Mouse (Mus musculus) heart, embryonic 12.5 days (tissue): ENCODE measurements around the gene Olfr390. TPM values are rescaled to one million over a fixed set of nuclear protein-coding genes. Genes with fewer than 3 reads are reported as not detected.

ENCODE experiments used
- ATAC-seq: fragments of 200-750 bp; cut with Nextera tagmentation; 2 replicates; pipeline ENCODE4 v1.8.0; 2017; ENCODE audit warnings: moderate TSS enrichment, moderate library complexity; ENCODE audit not compliant: insufficient number of reproducible peaks, low FRiP score
- H3K27ac ChIP-seq: fragments of 300-500 bp; sonication (generic); 2 replicates; pipeline ENCODE4 v1.5.1; 2016; ENCODE audit warnings: mild to moderate bottlenecking, moderate library complexity; ENCODE audit not compliant: poor library complexity, severe bottlenecking
- H3K27me3 ChIP-seq: fragments of 300-500 bp; sonication (generic); replicated peaks from 2 replicates; pipeline ENCODE4 v1.6.1; 2016; ENCODE audit warnings: mild to moderate bottlenecking, moderate library complexity
- H3K36me3 ChIP-seq: fragments of 300-500 bp; sonication (generic); 2 replicates; pipeline ENCODE4 v1.6.1; 2016; ENCODE audit warnings: mild to moderate bottlenecking, moderate library complexity
- H3K4me1 ChIP-seq: fragments of 300-500 bp; sonication (generic); replicated peaks from 2 replicates; pipeline ENCODE4 v1.6.1; 2016; ENCODE audit warnings: mild to moderate bottlenecking
- H3K4me2 ChIP-seq: fragments of 300-500 bp; sonication (generic); 2 replicates; pipeline ENCODE4 v1.6.1; 2016; ENCODE audit warnings: mild to moderate bottlenecking, moderate library complexity
- H3K4me3 ChIP-seq: fragments of 300-500 bp; sonication (generic); 2 replicates; pipeline ENCODE4 v1.5.1; 2016; ENCODE audit warnings: mild to moderate bottlenecking
- H3K9ac ChIP-seq: fragments of 300-500 bp; sonication (generic); 2 replicates; pipeline ENCODE4 v1.6.1; 2016; ENCODE audit warnings: mild to moderate bottlenecking, moderate library complexity
- H3K9me3 ChIP-seq: fragments of 300-500 bp; sonication (generic); replicated peaks from 2 replicates; pipeline ENCODE4 v1.6.1; 2016; ENCODE audit warnings: mild to moderate bottlenecking, moderate library complexity
- WGBS: fragments of 180-500 bp; shearing (Covaris S2); methylation state at CpG from one replicate; pipeline ENCODE4 v1.1.7; 2016; 5-methylcytosine and 5-hydroxymethylcytosine counted together
- polyA plus RNA-seq: library from polyadenylated mRNA; unstranded; fragments of >200 nt; fragmentation: Nextera tagmentation; extraction: Ambion mirVana; gene quantifications from 2 replicates; pipeline ENCODE4 v1.2.1, GENCODE M21; 2016

Gene Olfr390
- not detected in 2 replicates for polyA plus RNA-seq

DNA sequence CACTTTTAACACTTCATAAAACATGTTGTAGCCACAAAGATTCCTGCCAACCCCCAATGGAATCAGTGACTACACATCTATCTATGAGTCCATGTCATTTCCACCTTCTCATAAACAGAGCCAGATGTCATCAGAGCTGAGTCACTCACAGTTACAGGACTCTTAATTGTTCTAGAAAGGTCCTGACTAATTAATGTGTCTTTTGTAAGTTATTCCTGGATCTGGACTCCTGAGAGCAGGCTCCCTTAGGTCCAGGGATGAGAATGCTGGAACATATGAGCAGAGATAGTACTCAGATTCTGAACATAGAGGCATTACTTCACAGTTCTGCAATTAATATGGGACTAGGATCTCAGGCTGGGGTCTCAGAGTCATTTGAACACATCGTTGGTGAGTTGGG, at the start of gene Olfr390:
Gene Olfr390, plus strand, starts transcription at position 301 of the 400 bp plus-strand sequence.
- H3K4me2 ChIP-seq = no peak within 1 kb of the TSS
- ATAC-seq = no peak
- H3K27me3 ChIP-seq = no peaks in the 10 kb centered on the region
- H3K9me3 ChIP-seq = peaks cover 17% of the 10 kb centered on the region
- 69% methylated on average over 1 of the region's 1 CpGs for WGBS
- H3K4me3 ChIP-seq = no peak within 1 kb of the TSS
- H3K9ac ChIP-seq = no peak within 1 kb of the TSS
- H3K4me1 ChIP-seq = no peaks in the 10 kb centered on the region
- no peaks in the 10 kb centered on the region for H3K36me3 ChIP-seq
- H3K27ac ChIP-seq = no peak within 1 kb of the TSS

DNA sequence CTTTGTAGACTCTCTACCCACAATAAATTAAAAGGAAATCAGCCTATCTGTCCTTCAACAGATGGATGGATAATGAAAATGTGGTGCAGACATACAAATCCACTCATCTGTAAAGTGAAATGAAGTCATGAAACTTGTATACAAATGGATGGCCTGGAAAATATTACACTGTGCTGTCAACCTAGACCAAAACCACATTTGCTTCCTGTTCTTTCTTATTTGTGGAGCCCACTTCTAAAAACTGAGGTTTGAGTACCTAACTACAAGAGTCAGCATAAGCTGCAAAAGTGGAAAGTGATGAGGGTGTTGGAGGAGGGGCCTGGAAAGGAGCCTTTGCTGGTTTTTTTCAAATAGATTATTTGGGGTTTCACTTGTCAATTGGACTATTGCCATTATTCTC, 23.6 kb upstream of the Olfr390 start:
- no peak overlapping the region for H3K27ac ChIP-seq
- no peak overlapping the region for H3K4me3 ChIP-seq
- no peak for ATAC-seq
- no peaks in the 10 kb centered on the region for H3K4me1 ChIP-seq
- H3K4me2 ChIP-seq = no peak overlapping the region
- H3K27me3 ChIP-seq = no peaks in the 10 kb centered on the region
- H3K36me3 ChIP-seq = no peaks in the 10 kb centered on the region
- H3K9ac ChIP-seq = no peak overlapping the region
- peaks cover 28% of the 10 kb centered on the region for H3K9me3 ChIP-seq

DNA sequence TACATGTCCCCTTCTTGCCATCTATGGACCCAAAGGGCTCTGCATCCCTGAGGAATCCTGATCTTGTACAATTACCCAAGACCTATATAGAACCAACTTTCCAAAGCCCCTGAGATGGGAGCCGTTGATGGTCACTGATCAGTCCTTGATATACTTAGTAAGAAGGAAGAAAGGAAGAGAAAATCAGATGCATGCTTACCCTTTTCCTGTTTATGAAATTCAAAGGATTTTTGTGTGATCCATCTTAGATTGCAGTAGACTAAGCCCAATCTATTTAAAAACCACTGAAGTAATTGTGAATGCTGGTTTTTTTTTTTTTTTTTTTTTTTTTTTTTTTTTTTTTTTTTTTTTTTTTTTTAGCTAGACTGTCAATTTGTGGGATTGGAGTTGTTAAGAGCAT, 2.2 kb upstream of the Olfr390 start, which contains the start of gene Olfr389:
Gene Olfr389, minus strand, starts transcription at position 101 of the 400 bp plus-strand sequence.
- Histone ChIP-seq H3K4me1 (no peaks in the 10 kb centered on the region), H3K4me2 (no peak within 1 kb of the TSS), H3K27ac (no peak within 1 kb of the TSS), H3K36me3 (no peaks in the 10 kb centered on the region), H3K4me3 (no peak within 1 kb of the TSS), H3K9ac (no peak within 1 kb of the TSS), H3K9me3 (0 out of 2 replicates have a peak, but pooled peaks cover 8% of the 10 kb centered on the region), H3K27me3 (no peaks in the 10 kb centered on the region)
- 83% methylated on average over 1 of the region's 1 CpGs for WGBS
- no peak for ATAC-seq

DNA sequence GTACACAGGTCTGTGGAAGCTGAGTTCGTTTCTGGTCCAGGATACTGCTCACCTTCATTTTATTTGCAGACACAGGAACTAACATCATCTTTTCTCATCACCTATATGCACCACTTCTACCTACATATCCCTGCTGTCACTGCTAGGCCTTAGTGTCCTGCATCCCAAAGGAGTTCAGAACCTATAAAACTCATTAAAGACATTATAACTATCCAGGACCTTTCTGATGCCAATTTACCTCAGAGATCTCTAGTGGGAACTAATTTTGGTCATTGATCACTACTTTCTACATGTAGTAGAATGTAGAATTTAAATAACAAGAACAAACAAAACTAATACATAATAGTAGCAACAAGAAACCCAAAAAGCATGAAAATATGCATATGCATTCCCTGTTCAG, 20.2 kb downstream of the Olfr390 start, which contains the start of gene Olfr391-ps:
Gene Olfr391-ps, minus strand, starts transcription at position 101 of the 400 bp plus-strand sequence.
- Histone ChIP-seq H3K4me1 (no peaks in the 10 kb centered on the region), H3K27ac (no peak within 1 kb of the TSS), H3K9me3 (peaks cover 5% of the 10 kb centered on the region), H3K9ac (no peak within 1 kb of the TSS), H3K36me3 (no peaks in the 10 kb centered on the region), H3K4me3 (no peak within 1 kb of the TSS), H3K4me2 (no peak within 1 kb of the TSS), H3K27me3 (no peaks in the 10 kb centered on the region)
- ATAC-seq = no peak
- 37% methylated on average over 1 of the region's 1 CpGs for WGBS

DNA sequence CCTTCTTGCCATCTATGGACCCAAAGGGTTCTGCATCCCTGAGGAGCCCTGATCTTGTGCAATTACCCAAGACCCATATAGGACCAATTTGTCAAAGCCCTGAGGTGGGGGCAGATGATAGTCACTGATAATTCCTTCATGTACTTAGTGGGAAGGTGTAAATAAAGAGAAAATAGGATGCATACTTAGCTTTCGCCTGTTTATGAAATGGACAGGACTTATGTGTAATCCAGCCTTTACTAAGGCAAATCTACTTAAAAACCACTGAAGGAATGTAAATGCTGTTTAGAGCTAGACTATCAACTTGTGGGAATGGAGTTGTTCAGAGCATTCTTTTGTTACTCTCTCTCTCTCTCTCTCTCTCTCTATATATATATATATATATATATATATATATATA, 34.2 kb downstream of the Olfr390 start, which contains the start of gene Olfr392:
Gene Olfr392, minus strand, starts transcription at position 101 of the 400 bp plus-strand sequence.
- no peak within 1 kb of the TSS for H3K9ac ChIP-seq
- no peaks in the 10 kb centered on the region for H3K27me3 ChIP-seq
- H3K9me3 ChIP-seq = peaks cover 4% of the 10 kb centered on the region; the same call in 1 of the 2 replicates
- no peak for ATAC-seq
- no peak within 1 kb of the TSS for H3K4me2 ChIP-seq
- no peaks in the 10 kb centered on the region for H3K4me1 ChIP-seq
- no peaks in the 10 kb centered on the region for H3K36me3 ChIP-seq
- no peak within 1 kb of the TSS for H3K27ac ChIP-seq
- 57% methylated on average over 1 of the region's 1 CpGs for WGBS
- no peak within 1 kb of the TSS for H3K4me3 ChIP-seq

Other genes with a start within 250 kb of the Olfr390 start
- gene Olfr385, start 190.0 kb upstream of the Olfr390 start, polyA plus RNA-seq = not detected in 2 replicates
- gene Olfr384, start 184.4 kb upstream of the Olfr390 start, polyA plus RNA-seq = not detected in 2 replicates
- gene Zfp735, start 94.2 kb upstream of the Olfr390 start, polyA plus RNA-seq = not detected in 2 replicates
- not detected in 2 replicates for gene Olfr389, start 2.3 kb upstream of the Olfr390 start, polyA plus RNA-seq
- not detected in 2 replicates for gene Olfr391-ps, start 20.1 kb downstream of the Olfr390 start, polyA plus RNA-seq
- gene Olfr392, start 34.1 kb downstream of the Olfr390 start, polyA plus RNA-seq = not detected in 2 replicates
- gene Olfr393, start 68.5 kb downstream of the Olfr390 start, polyA plus RNA-seq = not detected in 2 replicates
- gene Olfr394, start 107.8 kb downstream of the Olfr390 start, polyA plus RNA-seq = not detected in 2 replicates
- gene Olfr395, start 126.3 kb downstream of the Olfr390 start, polyA plus RNA-seq = not detected in 2 replicates
- not detected in 2 replicates for gene Olfr23, start 153.7 kb downstream of the Olfr390 start, polyA plus RNA-seq
- not detected in 2 replicates for gene Olfr397, start 177.9 kb downstream of the Olfr390 start, polyA plus RNA-seq
- gene Olfr398, start 207.4 kb downstream of the Olfr390 start, polyA plus RNA-seq = not detected in 2 replicates